Mouse (Mus musculus) neutrophil, adult 59 days (primary cell): Measurements from ENCODE around the gene Jak2. TPM values are rescaled to one million over a fixed set of nuclear protein-coding genes. Genes with fewer than 3 reads are reported as not detected.

Source experiments
- total RNA-seq, 2 experiments: library from RNA; stranded (reverse); gene quantifications; 1 replicate in 1 of 2; 2 replicates in 1 of 2; pipeline ENCODE4 v1.2.4; 2023

Jak2 gene
- 10 to 100 TPM; 43.0 to 47.1 TPM for total RNA-seq

DNA sequence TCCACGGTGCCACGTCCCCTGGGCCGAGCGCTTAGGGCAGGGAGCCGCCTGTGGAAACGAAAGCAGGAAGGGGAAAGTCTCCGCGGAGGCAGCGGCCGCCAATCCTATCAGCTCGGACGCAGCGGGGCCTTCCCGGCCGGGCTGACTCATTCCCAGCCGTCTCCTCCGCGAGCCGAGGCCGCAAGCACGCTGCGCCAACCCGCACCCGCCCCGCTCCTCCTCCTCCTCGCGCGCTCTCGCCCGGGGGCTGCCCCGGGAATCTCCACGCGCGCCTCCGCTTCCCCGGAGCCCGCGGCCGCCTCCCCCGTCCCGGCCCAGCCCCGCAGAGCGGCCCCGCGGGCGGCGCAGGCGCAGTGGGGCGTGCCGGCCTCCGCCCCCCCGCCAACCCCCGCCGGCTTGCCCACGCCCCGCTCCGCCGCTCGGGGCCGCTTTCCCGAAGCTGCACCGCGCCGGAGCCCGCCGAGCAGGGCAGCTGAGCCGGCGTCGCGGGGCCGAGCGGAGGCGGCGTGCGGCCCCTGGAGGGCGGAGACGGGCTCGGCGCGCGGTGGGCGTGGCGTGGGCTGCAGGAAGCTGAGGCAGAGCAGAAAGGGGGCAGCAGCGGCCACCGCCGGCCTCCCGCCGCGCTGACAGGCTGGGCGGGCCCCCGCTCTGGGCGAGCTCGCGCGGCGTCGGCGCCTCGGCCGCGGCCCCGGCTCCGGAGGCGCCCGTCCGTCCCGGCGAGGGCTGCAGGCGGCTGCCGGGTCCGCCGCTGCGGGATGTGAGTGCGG lies at the start of gene Jak2:
Jak2 (plus strand) TSS at position 638 of the 767 bp plus-strand sequence.

DNA sequence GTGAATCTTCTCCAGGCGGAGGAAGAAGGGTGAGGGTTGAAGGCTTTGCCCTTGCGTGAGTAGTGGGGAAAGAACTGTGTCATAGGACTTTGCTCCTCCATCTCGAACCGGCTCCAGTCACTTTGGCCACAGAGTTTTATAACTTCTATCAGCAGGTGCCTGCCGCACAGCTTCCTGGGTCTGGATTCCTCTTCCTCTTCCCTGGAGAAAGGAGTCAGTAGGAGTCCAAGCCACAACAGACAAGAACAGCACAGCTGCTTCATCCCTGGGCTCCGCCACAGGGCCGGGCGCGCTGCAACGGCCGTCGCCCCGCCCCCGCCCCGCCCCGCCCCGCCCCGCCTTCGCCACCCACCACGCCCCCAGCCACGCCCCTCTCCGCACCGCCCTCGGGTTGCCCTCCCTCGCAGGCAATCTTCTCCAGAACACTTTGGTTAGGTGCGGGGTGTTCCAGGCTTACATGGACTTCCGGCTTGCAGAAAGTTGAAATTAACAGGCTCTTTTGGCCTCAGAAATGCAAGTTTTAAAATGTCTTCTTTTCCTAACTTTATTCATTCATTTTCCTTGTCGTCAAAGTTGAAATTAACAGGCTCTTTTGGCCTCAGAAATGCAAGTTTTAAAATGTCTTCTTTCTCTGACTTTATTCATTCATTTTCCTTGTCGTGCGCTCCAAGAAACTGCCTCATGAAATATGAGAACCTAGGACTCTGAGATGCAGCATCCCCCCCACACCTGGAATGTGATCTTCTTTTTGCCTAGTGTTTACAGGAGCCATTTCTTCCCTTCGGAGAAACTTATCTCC lies 73.6 kb downstream of the Jak2 start, which contains the start of gene Insl6:
Insl6 (minus strand) TSS at position 304 of the 799 bp plus-strand sequence.

DNA sequence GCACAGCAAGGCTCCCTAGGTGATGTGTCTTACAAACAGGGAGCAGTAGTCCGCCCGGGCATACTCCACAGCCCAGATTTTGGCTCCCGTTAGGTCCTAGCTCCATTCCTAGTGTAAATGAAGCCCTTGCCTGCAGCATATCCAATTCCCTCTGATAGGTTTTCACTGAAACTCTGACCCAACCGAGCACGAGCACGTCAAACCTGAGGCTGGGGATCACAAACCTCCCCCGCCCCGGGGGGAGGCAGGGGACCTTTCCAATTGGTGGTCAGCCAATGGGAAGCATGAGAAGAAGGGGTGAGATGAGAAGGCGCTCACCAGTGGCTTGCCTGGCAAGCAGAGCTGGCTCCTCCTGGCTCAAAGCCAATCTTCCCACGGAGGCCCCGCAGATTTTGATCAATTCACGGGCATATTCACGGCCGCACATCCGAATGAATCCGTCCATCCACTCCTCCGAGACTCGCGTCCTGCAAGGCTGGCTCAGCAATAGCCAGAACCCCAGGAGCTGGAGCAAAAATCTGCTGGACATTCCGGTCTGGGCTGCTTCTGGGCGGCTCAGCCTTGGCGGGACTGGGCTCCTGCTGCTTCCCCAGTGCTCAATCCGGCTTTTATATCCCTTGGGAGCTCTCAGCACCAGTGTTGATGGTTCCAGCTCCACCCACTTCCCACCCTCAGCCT lies 82.6 kb downstream of the Jak2 start, which contains the start of gene Rln1:
Rln1 (minus strand) TSS at position 603 of the 678 bp plus-strand sequence.

Other genes with a start within 250 kb of the Jak2 start
- 10 to 100 TPM; 12.6 to 13.5 TPM for gene Ak3, start 203.9 kb upstream of the Jak2 start, total RNA-seq
- 1 to 10 TPM; 6.4 to 8.4 TPM for gene Rcl1, start 150.5 kb upstream of the Jak2 start, total RNA-seq
- gene Insl6, start 73.5 kb downstream of the Jak2 start, total RNA-seq: not detected
- gene Rln1, start 82.8 kb downstream of the Jak2 start, total RNA-seq: not detected
- 10 to 100 TPM; 48.3 to 57.3 TPM for gene Plgrkt, start 115.6 kb downstream of the Jak2 start, total RNA-seq
- 1 to 10 TPM; 5.4 to 6.5 TPM for gene Cd274, start 115.6 kb downstream of the Jak2 start, total RNA-seq
- gene Pdcd1lg2, start 159.1 kb downstream of the Jak2 start, total RNA-seq: under 1 TPM in 1 of 2 experiments, not detected in 1; 0.29 TPM